Mouse (Mus musculus) T-helper 17 cell (primary cell): ENCODE results near the gene Lck.

Experiments
- in situ Hi-C, 2 experiments: fragments of 300-600 bp; cut with MboI, MseI; formaldehyde crosslinking; loops; 1 replicate in 1 of 2; 2 replicates in 1 of 2; pipeline ENCODE4 v1.15.1; 2025; ENCODE audit warnings: high pct_unique_total_duplicates in 2 of 2

Gene Lck

GRCm38 (mm10) chr4:129573430-129573829 lies at the start of gene Lck:
Lck (minus strand) TSS chr4:129573641.
- in situ Hi-C loops = no loop called here

DNA sequence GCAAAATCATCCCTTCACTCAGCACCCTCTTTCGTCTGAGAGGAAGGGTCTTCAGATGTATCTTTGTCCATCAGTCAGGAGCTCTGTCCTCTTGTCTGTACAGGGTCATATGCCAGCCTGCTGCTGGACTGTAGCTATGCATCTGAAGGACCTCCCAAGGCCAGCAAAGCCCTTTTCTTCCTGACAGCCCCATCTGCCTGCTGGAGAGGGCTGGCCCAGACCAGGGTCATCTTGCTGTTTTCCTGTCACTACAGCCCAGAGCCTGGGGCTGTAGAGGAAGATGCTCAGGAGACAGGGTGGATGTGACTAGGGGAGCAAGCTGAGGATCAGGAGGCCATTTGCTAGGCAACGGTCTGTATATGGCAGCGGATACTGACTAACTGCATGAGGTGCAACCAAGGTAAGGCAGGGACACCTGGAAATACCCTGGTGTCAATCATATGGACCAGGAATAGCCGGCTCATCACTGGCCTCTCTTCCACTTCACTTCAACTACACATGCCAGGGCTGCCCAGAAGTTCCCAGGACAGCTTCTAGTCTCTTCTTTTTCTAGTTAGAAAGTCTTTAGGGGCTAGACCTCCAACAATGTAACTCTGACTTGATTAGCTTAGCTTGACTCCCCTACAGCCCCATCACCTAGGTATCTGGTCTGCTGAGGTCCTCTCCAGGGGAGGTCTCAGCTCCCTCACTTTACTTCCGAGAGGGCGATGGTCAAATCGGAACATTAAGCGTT lies 49.5 kb upstream of the Lck start:
- in situ Hi-C loops = loop anchor here in 1 of 2 experiments (5.0 kb wide), 1 partner anchor 291 kb away; no protein-coding TSS in a partner anchor

- in situ Hi-C loops = loop anchor here in 1 of 2 experiments (5.0 kb wide), 1 partner anchor 290 kb away; no protein-coding TSS in a partner anchor
These were observed 48.8 kb upstream of the Lck start for GRCm38 (mm10) chr4:129622120-129622802.

GRCm38 (mm10) chr4:129621283-129621841 lies 47.9 kb upstream of the Lck start:
- in situ Hi-C loops = loop anchor here in 1 of 2 experiments (5.0 kb wide), 1 partner anchor 289 kb away; no protein-coding TSS in a partner anchor

DNA sequence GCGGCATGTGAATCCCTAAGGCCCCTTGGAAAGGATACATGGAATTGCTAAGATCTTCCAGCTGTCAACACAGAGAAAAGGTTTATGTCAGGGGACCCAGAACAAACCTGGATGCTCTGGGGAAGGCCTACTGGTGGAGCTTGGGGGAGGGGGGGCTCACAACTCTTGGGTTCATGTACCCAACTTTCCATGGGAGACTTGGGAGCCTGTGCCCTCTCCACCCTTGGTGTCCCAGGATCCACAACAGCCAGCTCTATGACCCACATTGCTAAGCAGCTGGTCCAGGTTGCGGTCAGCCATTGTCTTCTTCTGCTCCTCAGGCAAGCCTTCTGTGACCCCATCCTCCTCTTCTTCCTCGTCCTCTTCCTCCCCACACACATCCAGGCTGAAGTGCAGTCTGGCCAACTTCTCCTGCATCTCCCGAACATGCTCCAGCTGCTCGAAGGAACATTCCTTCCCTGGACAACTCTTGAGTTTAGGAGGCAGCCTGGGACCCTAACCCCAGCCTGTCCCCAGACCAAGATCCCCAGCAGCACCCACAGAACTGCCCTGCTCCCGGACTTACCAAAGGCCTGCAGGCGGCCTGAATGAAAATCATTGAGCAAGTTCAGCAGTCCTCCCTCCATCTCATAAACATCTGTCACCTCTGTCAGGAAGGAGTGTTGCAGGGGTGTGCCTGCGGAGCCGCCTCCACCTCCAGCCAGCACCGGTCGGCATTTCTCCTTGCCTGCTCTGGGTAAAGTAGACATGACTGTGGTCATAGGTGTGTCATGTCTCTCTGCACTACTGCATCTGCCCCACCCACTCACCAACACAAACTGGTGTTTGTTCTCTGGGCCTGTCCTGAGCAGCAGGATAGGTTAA lies 47.2 kb upstream of the Lck start:
- in situ Hi-C loops = loop anchor here in 1 of 2 experiments (5.0 kb wide), 1 partner anchor 288 kb away; no protein-coding TSS in a partner anchor

- in situ Hi-C loops = loop anchor here in 1 of 2 experiments (10.0 kb wide), 1 partner anchor 274 kb away; no protein-coding TSS in a partner anchor
These were observed 45.6 kb upstream of the Lck start, which contains the start of gene Iqcc for GRCm38 (mm10) chr4:129618786-129619691. Iqcc (minus strand) TSS chr4:129619099.

GRCm38 (mm10) chr4:129618031-129618430 lies 44.6 kb upstream of the Lck start:
- in situ Hi-C loops = loop anchor here in 1 of 2 experiments (10.0 kb wide), 1 partner anchor 273 kb away; no protein-coding TSS in a partner anchor

- in situ Hi-C loops = loop anchor here in 1 of 2 experiments (10.0 kb wide), 1 partner anchor 272 kb away; no protein-coding TSS in a partner anchor
These were observed 43.7 kb upstream of the Lck start for GRCm38 (mm10) chr4:129617121-129617641.

- in situ Hi-C loops = loop anchor here in 1 of 2 experiments (10.0 kb wide), 1 partner anchor 272 kb away; no protein-coding TSS in a partner anchor
These were observed 43.2 kb upstream of the Lck start for GRCm38 (mm10) chr4:129616631-129617030.

- in situ Hi-C loops = loop anchor here in 1 of 2 experiments (10.0 kb wide), 1 partner anchor 271 kb away; no protein-coding TSS in a partner anchor
These were observed 42.4 kb upstream of the Lck start for GRCm38 (mm10) chr4:129615801-129616290.

DNA sequence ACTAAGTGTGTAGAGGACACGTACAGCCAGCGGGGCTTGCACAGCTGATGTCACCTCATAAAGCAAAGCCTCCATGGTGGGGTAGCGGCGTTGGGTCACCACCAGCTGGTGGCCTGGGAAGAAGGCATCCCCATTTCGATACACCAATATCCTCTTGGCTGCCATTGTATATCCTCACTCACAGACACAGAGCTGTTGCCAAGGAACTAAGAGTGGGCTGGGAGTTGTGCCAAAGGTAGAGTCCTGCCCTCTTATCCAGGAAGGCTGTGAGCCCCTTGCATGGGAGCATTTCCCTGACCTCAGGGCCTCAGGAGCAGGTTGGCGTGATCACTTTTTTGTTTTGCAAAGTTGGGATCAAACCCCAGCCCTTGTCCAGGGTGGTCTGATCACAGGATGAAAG lies 40.7 kb upstream of the Lck start, which contains the start of gene Dcdc2b:
Dcdc2b (minus strand) TSS at position 165 of the 400 bp plus-strand sequence.
- in situ Hi-C loops = loop anchor here in 1 of 2 experiments (10.0 kb wide), 1 partner anchor 269 kb away; no protein-coding TSS in a partner anchor

DNA sequence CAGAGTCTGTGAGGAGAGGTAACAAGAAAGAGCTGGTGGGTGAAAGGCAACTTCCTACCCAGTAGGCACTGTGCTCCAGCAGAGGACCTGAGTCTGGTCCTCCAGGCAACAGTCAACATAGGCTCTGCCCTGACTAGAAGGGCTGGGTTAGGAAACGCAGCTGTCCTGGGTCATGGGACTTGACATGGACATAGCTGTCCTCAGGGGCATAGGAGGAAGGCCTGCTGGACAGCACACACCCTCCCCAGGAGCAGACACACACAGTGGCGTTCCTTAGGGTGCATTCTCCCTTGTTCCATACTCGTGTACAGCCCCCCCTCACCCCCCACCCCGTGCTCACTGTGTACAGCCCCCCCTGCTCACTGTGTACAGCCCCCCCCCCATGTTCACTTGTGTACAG lies 37.0 kb upstream of the Lck start:
- in situ Hi-C loops = loop anchor here in 1 of 2 experiments (10.0 kb wide), 1 partner anchor 266 kb away; no protein-coding TSS in a partner anchor

DNA sequence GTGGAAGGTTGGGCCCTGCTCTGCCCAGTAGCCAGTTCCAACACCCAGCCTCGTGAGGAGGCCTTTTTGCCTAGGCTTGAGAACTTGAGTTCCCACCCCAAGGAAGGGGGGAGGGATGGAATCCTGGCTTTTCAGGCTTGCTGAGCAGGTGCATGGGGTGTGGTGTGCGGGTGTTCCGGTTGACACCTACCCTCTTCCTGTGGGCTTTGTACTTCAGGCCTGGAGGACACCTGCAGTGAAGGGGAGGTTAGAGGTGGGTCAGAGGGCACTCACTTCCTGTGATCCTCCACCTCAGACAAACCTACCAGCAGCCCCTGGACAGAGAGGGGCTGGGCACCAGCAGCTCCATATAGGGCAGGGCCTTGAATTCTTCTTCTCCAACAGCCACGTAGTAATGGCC lies 36.6 kb upstream of the Lck start:
- in situ Hi-C loops = loop anchor here in 1 of 2 experiments (10.0 kb wide), 1 partner anchor 265 kb away; no protein-coding TSS in a partner anchor

- in situ Hi-C loops = loop anchor here in 1 of 2 experiments (10.0 kb wide), 1 partner anchor 54 kb away; no protein-coding TSS in a partner anchor
These were observed 35.7 kb upstream of the Lck start for GRCm38 (mm10) chr4:129609139-129609631.

- in situ Hi-C loops = loop anchor here in 1 of 2 experiments (10.0 kb wide), 1 partner anchor 54 kb away; no protein-coding TSS in a partner anchor
These were observed 35.1 kb upstream of the Lck start for GRCm38 (mm10) chr4:129608426-129609025.

DNA sequence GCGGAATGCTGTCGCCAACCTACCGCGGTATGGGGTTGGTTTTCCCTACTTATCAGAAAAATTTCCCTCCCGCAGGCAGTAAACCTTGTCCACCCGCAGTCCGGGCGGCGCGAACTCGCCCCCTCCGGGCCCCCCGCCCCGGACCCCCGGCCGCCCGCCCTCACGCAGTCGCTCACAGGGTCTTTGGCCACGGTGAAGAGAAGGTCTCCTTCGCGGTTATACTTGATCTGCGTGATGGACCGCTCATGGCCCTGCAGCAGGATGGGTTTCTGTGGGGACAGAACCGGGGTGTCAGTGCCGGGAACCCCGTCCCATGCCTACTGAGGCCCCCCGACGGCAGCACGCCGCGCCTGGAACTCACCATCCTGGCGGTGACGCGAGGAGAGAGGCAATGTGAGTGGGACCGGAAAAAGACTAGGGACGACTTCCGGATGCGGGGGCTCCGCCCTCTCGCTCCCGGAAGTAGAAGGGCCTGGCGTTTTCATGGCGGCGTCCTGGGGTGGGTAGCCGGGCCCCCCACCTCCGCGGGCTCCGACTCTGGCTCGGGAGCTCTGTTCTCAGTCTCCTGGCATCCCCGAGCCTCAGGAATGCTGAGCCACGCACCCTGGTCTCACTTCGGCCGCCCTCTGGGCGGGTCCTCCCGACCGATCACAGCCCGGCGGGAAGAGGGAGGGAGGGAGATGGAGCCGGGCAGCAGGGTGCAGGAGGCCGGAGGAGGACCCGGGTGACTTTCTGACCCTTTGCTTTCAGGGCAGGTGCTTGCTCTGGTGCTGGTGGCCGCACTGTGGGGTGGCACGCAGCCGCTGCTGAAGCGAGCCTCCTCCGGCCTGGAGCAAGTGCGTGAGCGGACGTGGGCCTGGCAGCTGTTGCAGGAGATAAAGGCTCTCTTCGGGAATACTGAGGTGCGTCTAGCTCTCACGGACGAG lies 27.1 kb upstream of the Lck start, which contains the start of the genes Eif3i and Tmem234:
Eif3i (minus strand) TSS at position 416 of the 926 bp plus-strand sequence.
Tmem234 (plus strand) TSS at position 436 of the 926 bp plus-strand sequence.
- in situ Hi-C loops = loop anchor here (5.0 to 10.0 kb wide), 2 partner anchors 43 to 46 kb away; no protein-coding TSS in a partner anchor

GRCm38 (mm10) chr4:129588865-129589264 lies 15.4 kb upstream of the Lck start:
- in situ Hi-C loops = no loop called here
